Mouse (Mus musculus): ENCODE data around the gene Slc2a13. TPM values are rescaled to one million over a fixed set of nuclear protein-coding genes. Genes with fewer than 3 reads are reported as not detected.

The Slc2a13 gene
- total RNA-seq, 2 experiments from 2014 or later = 3.4 to 3.8 TPM

GRCm38 (mm10) chr15:91502235-91502634 lies 70.8 kb downstream of the Slc2a13 start:
- DNase-seq = no peak

DNA sequence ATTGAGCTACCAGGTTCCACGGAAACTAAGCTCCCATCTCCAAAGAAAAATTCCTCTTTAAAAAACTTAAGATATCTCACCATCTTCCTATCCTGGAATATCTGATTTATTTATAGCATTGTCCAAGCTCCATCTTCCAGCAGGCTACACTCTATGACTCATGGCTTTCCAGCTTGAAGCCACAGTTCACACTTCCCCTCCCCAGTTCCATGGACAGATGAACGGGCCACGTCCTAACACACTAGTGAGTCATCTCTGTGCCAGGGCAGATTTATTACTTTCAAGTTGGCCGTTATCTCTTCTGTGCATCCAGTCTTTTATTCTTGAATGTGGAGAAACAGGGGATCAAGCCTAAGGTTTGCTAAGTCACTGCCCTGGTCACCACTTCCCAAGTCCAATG lies 78.0 kb downstream of the Slc2a13 start:
- DNase-seq = peak; percentile 41 to 66

DNA sequence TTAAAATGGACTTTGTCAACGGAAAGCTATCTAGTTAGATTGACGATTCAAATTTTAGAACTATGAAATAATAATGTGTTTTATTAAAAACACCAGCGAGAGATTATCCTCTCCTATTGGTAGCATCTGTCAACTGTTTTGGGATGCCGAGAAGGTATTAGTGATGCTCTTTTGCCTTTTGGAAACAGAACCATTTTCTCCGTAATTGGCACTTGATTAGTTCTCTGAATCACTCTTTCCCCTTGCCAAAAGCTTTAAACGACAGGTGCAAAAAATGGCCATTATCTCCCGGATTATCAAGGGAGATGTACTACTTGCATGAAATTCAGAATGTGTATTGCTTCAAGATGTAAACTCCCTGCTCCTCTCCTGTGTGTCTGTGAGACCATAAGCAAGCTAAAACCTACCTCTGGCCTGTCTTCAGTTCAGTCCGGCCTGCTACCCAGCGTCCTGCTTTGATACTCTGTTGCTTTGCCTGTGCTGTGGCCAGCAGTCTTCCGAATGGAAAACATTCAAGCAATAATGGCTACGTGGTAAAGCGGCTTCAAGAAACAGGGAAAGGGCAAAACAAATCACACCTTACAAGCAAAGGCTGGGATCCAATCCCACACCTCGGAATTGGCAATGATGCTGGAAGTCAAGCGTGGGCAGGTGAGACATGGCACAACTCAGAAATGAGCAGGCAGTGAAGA lies 93.0 kb downstream of the Slc2a13 start:
- DNase-seq = no peak

GRCm38 (mm10) chr15:91477766-91478165 lies 95.3 kb downstream of the Slc2a13 start:
- DNase-seq = peak; percentile 60 to 68

- no peak for DNase-seq
These were observed 99.2 kb downstream of the Slc2a13 start for GRCm38 (mm10) chr15:91473690-91474409.

DNA sequence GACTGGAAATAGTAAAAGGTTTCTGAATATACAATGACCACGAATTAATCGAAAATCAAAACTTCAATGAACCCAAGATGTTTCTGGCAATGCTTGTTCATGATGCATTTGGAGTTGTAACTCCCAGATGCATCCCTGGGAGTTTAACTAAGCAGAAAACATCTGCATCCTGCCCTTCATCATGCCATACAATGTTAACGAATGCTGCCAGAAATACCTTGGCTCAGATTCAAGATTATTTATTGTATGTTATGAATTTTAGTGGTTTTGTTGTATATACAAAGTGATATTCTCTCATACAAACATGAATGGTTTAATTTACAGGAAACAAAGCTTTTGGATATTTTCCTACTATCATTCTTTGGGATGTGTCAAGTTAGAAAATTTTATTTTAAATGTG lies 107.7 kb downstream of the Slc2a13 start:
- no peak for DNase-seq

GRCm38 (mm10) chr15:91463857-91464435 lies 109.1 kb downstream of the Slc2a13 start:
- no peak for DNase-seq

DNA sequence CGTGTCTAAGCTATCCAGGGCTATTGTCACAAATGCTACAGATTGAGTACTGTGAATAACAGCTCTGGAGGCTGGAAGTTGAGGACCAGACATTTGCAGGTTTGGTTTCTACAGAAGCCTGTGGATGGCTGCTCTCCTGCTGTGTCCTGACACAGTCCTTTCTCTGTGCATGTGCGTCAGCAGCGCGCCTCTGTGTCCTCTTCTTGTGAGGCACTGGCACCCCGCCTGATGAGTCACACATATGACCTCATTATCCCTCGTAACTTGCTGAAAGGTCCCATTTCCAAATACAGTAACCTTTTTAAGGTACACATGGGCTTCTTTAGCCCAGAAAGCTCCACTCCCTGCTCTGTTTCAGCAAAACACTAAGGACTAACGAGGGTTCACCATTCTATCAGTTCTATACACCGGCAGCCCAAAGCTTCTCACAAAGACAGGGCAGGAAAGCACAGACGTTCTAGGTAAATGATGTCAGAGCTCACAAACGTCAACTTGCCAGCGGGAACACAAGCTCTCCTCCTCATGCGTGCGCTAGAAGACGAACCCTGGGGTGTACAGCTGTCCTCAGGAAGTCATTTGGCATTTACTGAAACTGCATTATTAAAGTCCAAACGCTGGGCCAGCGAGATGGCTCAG lies 109.9 kb downstream of the Slc2a13 start:
- DNase-seq = peak; percentile 71 to 79

DNA sequence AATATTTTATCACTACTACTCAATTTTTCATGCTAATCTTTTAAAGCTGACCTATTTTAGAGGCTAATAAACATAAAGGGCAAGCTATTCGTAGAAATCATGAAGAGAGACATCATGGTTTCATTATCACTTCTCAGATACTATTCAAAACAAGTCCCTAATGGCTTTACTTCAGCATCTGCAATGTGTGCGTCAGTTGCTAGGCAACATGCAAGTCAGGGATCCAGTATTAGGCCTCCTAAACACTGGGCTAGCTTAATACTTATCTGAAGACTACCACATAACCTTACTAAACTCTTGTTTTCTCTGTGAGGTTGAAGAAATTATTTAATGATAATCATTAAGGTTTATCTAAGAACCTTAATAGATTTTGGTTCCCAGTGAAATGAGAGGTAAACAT lies 111.1 kb downstream of the Slc2a13 start:
- DNase-seq = no peak

GRCm38 (mm10) chr15:91457202-91457601 lies 115.9 kb downstream of the Slc2a13 start:
- no peak for DNase-seq

- no peak for DNase-seq
These were observed 127.7 kb downstream of the Slc2a13 start for GRCm38 (mm10) chr15:91445399-91445798.

GRCm38 (mm10) chr15:91443449-91443848 lies 129.6 kb downstream of the Slc2a13 start:
- no peak for DNase-seq

DNA sequence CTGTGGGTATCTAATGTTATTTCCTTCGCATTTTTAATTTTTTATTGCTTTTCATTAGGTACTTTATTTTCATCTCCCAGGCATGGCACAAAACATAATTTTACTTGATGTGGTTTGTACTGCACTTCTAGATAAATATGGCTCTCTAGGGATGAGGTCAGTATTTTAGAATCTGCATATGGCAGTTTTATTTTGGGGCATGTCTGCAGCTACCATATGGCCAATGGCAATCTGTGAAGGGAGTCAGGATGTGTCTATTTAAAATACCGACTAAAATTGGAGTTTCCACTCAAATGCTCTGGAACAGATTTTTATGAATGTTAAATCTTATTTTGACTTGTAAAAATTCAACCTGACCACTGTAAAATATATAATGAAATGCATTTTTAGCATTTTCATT lies 133.2 kb downstream of the Slc2a13 start:
- no peak for DNase-seq

DNA sequence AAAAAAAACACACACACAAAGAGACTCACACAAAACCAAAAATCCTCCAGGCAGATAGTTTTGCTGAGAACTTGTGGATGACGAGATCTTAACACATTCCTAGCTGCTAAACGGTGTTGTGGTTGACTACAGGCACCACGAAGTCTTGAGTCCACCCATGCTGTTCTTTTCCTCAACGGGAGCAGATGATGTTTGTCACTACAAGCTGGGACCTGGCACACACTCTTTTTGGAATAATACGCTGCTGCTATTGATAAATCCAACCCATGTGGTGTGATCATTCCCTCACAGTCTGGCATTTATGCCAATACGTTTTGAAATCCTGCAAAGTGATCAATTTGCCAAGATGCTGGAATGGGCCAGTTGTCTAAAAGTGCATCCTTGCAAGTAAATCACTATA lies 147.6 kb downstream of the Slc2a13 start:
- DNase-seq = no peak

DNA sequence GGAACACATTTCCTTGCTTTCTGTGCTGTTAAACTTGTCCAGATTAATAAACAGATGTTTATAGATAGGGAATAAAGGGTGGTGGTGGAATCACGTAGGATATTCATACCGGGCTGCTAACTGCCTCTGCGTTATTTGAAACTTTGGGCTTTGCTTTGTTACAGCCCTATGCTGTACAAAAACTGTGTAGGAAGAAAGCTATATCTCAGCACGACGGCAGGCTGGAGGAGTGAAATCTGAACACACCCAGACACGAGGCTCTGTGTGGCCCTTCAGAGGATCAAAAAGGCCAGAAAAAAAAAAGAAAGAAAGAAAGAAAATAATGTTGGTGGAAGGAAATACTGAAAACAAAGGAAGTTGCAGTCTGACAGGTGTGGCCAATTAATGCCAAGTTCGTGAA lies 166.1 kb downstream of the Slc2a13 start:
- no peak for DNase-seq

- no peak for DNase-seq
These were observed 177.9 kb downstream of the Slc2a13 start for GRCm38 (mm10) chr15:91395165-91395564.

- DNase-seq = no peak
These were observed 189.4 kb downstream of the Slc2a13 start for GRCm38 (mm10) chr15:91383694-91384093.

DNA sequence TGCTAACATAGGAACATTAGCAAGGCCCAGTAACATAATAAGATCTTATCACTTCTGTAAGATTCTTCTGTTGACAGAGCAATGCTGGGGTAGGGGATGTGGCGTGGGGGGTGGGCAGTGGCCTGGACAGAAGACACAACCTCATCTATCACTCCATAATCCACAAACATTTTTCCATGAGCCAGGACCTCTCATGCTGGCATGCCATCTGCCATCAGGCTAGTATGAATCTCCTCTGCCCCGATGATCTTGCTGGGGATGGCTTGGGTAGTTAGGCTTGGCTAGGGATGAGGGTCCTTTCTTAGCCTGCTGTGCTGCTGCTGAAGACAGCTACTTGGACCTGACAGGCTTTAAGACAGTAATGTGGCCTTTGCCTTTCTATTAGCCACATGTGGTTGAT lies 190.5 kb downstream of the Slc2a13 start:
- DNase-seq = no peak

GRCm38 (mm10) chr15:91381864-91382263 lies 191.2 kb downstream of the Slc2a13 start:
- no peak for DNase-seq

DNA sequence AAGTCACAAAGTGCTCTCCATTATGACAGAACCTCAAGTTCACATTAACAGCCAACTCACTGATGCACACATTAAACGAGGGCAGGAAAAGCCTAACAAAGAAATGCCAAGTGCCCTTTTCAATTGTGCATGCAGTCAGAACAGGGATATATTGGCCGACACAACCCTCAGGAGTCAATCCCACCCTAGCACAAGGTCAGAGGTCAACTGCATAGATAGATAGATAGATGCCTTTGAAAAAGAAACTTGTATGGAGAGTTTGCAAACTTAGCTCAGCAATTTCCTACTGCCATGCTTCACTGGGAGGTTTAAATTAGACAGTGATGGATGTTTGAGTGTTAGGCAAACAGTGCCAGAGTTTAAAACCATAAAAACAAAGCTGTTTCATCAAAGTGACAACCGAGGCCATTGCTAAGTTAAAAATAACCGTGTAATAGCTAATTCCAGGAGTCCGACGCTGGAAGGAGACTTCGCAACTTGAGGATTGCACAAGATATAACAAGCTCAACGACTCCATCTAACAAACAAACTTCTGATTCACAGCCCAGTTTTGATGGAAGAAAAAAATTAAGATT lies 194.2 kb downstream of the Slc2a13 start:
- DNase-seq = peak; percentile 13 to 18

- no peak for DNase-seq
These were observed 195.5 kb downstream of the Slc2a13 start for GRCm38 (mm10) chr15:91377568-91377967.

GRCm38 (mm10) chr15:91377105-91377504 lies 196.0 kb downstream of the Slc2a13 start:
- no peak for DNase-seq

- DNase-seq = no peak
These were observed 198.6 kb downstream of the Slc2a13 start for GRCm38 (mm10) chr15:91374441-91374840.

Data from adrenal gland, postnatal 36 days (tissue).